Mouse (Mus musculus): ENCODE data around the gene Tor1aip1.

DNA sequence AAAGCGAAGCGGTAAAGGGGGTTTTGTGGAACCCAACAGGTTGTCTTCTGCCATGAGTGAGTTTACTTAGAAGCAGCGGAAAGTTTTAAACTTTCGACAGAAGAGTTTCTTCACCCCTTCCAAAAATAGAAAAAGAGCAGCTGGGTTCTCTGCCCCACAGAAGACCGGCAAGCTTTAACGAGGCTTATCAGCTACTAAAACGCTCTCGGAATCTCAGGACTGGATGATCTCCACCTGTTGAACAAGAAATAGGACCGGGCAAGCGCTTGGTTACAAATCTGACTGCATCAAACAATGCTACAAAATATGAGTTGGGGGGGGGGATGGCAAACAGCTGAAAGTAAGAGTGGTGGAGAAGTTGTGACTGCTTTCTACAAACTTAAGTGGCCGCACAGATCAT lies 45.9 kb downstream of the Tor1aip1 start:
- TF ChIP-seq CTCF (IDR thresholded peaks at IDR 0.05; ENCODE audit: extremely low read depth, insufficient read depth, insufficient read length, insufficient replicate concordance) (no peak), POLR2A (IDR thresholded peaks at IDR 0.05; ENCODE audit: low read depth, low read length) (no peak)

All from spleen, adult 2 months (tissue).